Mouse (Mus musculus) kidney, adult 2 months (tissue): ENCODE measurements at regions not wholly inside any gene's neighbourhood (a gene's known extent, or its start where the extent isn't known, plus 50 kb on each side); places are given as distances from the start of the nearest gene placed in this dataset.

Experiments
- CTCF ChIP-seq: fragments of 200-500 bp; conservative IDR thresholded peaks from 2 replicates; pipeline ENCODE4 v1.5.1; 2011; ENCODE audit warnings: low read depth, mild to moderate bottlenecking, control low read depth, low read length, moderate library complexity, mixed read lengths; ENCODE audit not compliant: insufficient read depth, insufficient read length
- POLR2A ChIP-seq: fragments of 200-500 bp; IDR thresholded peaks from one replicate; pipeline ENCODE4 v1.6.1; 2011; ENCODE audit warnings: low read depth, low read length, control low read depth

DNA sequence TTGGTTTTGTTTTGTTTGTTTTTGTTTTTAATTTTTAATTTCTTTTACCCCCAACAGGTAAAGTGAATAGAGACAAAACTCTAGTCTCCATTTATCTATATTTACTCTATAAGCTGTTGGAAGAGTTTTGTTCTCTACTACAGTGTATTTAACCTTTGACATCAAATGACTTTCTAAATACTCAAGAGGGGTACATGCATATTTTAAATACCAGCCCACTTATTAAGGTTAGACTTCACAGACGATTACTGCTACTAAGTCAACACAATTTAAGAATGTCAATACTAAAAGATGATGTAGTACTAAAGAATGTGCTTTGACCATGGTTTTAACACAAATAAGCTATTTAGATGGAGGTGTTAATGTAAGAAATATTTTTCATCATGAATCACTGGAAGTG, 1989.3 kb upstream of the Gm8797 start:
- TF ChIP-seq CTCF: no peak
- no peak for TF ChIP-seq POLR2A
